Mouse (Mus musculus): ENCODE measurements at regions not wholly inside any gene's neighbourhood (a gene's known extent, or its start where the extent isn't known, plus 50 kb on each side); places are given as distances from the start of the nearest gene placed in this dataset.
"Not testable (repeated sequence)": the region's sequence is repeated elsewhere in the genome, so short reads cannot be mapped to it uniquely, and the experiment has no call there.

DNA sequence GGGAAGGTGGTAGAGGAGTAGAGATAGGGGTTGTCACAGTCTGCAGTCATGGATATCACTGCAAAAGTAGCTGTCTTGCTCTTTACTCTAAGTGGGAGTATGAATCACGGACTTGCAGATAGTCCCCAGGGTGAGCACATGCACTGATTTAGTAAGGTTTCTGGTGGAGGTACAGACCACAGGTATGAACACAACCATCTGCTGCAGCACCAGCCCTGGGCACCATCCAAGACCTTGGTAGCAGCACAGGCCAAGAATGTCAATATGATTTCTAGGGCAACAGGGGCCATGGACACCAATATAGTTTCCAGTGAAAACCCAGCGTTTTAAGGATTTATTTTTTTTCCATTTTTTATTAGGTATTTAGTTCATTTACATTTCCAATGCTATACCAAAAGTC is 913.7 kb upstream of the Kirrel3 start:
- intact Hi-C loops (cut with DNase I; ENCODE audit: low total_unique reads) = no loop called here
- DNase-seq = no peak

- intact Hi-C loops (cut with DNase I; ENCODE audit: low total_unique reads) = no loop called here
Observed at GRCm38 (mm10) chr9:33611511-33611910, 874.2 kb upstream of the Kirrel3 start.

DNA sequence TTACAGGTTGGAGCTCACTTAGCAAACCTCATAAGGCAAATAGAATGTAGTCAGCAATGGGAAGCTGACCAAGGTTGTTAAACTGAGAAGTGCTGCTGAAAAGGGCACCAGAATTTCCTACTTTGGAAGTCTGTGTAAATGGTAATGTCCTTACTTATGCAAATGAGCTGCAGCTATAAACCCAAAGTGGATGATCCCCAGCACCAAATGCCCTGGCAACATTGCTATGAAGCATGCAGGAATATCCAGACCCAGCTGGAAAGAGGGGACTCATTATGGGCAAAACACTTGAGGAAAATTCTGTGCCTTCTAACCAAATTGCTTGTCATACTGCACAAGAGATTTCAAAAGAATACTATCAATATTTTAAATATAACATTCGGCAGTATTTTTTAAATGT is 861.3 kb upstream of the Kirrel3 start:
- DNase-seq = no peak
- intact Hi-C loops (cut with DNase I; ENCODE audit: low total_unique reads) = no loop called here

More at GRCm38 (mm10) chr9:33611511-33611910, 874.2 kb upstream of the Kirrel3 start:
- DNase-seq = no peak

DNA sequence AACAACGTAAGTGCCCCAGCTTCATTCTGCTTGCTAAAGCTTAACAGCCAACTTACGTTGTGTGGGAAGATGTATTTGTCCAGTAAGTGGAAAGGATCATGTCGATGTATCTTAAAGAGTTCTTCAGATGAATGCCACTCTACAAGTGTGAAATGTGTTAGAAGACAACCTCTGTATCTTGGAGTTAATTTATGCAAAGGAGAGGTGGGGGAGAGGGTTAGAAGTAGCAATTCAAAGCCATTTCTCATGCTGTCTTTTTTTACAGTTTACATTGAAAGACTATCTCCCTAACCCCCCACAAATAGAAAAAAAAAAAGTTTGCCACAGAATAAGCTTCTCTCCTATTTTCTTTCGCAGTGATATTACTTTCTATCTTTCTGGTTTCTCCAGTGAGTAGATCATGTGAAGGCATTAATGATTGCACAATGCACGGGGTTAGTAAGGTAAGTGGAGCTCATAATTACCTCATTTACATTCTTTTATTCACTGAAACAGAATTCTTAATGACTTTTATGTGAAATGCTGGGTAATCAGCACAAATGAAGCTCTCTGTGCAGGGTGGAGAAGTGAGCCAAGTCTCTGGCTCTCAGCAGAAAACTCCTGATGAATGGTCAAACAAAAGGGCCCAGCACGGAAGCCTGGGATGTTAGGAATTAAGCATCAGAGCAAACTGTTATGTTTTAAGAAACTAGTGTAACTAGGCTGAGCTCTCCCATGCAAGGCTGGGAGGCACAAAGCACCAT is 855.8 kb upstream of the Kirrel3 start:
- intact Hi-C loops (cut with DNase I; ENCODE audit: low total_unique reads) = no loop called here
- no peak for DNase-seq

DNA sequence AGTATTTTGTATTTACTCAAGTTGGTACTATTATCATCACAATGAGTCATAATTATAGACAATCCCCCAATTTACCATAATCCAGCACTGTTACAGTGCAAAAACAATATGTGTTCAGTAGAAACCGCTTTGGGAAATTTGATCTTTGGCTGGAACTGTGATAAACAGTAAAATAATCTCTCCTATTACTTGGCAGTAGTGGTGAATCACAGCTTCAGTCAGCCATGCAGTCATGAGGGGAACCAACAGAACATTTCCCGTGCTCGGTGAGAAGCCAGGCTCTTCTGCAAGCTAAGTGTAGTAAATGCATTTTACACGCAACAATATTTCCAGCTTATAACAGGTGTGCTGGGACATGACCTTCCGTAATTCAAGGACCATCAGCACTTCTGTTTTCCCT is 822.7 kb upstream of the Kirrel3 start:
- DNase-seq = no peak
- intact Hi-C loops (cut with DNase I; ENCODE audit: low total_unique reads) = no loop called here

- DNase-seq = no peak
- intact Hi-C loops (cut with DNase I; ENCODE audit: low total_unique reads) = no loop called here
Observed at GRCm38 (mm10) chr9:33681129-33681528, 804.6 kb upstream of the Kirrel3 start.

- intact Hi-C loops (cut with DNase I; ENCODE audit: low total_unique reads) = no loop called here
Observed at GRCm38 (mm10) chr9:33691731-33692130, 794.0 kb upstream of the Kirrel3 start.

GRCm38 (mm10) chr9:33717614-33718013 is 768.1 kb upstream of the Kirrel3 start:
- intact Hi-C loops (cut with DNase I; ENCODE audit: low total_unique reads) = no loop called here

More at GRCm38 (mm10) chr9:33691731-33692130, 794.0 kb upstream of the Kirrel3 start:
- DNase-seq = no peak

GRCm38 (mm10) chr9:33724811-33725210 is 760.9 kb upstream of the Kirrel3 start:
- intact Hi-C loops (cut with DNase I; ENCODE audit: low total_unique reads) = no loop called here
- no peak for DNase-seq

More at GRCm38 (mm10) chr9:33717614-33718013, 768.1 kb upstream of the Kirrel3 start:
- no peak for DNase-seq

GRCm38 (mm10) chr9:33728058-33728457 is 757.6 kb upstream of the Kirrel3 start:
- intact Hi-C loops (cut with DNase I; ENCODE audit: low total_unique reads); DNase-seq: not testable (repeated sequence)

GRCm38 (mm10) chr9:33760701-33761100 is 725.0 kb upstream of the Kirrel3 start:
- intact Hi-C loops (cut with DNase I; ENCODE audit: low total_unique reads) = no loop called here
- DNase-seq = no peak

- intact Hi-C loops (cut with DNase I; ENCODE audit: low total_unique reads) = no loop called here
- no peak for DNase-seq
Observed at GRCm38 (mm10) chr9:33766235-33766634, 719.5 kb upstream of the Kirrel3 start.

DNA sequence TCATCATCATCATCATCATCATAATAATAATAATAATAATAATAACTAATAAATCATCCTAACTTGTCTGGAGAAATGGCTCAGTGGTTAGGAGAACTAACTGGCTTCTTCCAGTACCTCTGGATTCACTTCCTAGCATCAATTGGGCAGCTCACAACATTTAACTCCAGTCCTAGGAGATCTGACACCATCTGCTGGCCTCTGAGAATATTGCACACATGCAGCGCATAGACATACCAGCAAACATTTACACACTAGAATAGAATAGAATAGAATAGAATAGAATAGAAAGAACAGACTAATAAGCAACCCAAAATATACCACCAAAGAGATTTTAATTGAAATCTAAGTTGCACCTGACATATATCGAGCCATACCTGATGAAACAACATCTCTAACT is 715.9 kb upstream of the Kirrel3 start:
- DNase-seq = no peak
- intact Hi-C loops (cut with DNase I; ENCODE audit: low total_unique reads) = no loop called here

GRCm38 (mm10) chr9:33774178-33774577 is 711.5 kb upstream of the Kirrel3 start:
- intact Hi-C loops (cut with DNase I; ENCODE audit: low total_unique reads) = no loop called here
- DNase-seq = no peak

DNA sequence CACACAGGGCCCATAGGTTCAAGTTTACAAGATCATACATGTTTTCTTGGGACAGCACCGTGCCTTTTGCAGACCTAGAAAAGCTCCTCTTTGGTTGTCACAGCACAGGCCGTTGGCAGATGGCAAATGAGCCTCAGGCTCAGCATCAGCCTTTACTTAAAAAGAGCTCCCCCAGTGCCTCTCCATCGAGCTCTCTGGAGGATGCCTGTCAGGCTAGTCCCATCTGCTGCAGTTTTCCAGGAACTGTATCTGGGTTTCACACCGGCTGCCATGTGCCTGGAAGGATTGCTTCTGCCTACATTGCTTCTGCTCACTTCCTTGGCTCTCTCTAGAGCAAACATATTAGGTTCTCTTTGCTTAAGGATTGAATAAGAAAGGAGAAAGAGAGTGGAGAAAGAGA is 695.1 kb upstream of the Kirrel3 start:
- intact Hi-C loops (cut with DNase I; ENCODE audit: low total_unique reads) = no loop called here
- no peak for DNase-seq

- no peak for DNase-seq
- intact Hi-C loops (cut with DNase I; ENCODE audit: low total_unique reads) = no loop called here
Observed at GRCm38 (mm10) chr9:33800250-33800649, 685.4 kb upstream of the Kirrel3 start.

DNA sequence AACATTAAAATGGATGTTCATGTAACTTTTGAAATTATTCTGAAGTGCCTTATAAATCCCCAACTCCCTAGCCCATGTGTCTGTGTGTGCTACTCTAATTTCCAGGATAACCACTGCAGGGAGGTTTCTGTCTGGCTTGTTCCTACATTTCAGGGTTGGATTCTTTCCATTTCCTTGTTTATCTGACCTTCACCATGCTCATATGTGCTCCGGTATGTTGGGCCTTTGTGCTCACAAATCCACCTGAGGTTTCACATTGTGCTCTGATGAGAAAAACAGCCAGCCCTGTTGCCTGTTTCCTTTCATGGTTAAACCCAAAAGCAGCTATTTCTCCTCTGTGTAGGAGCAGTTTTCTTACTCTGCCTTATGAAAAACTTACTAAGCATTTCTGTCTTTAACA is 684.9 kb upstream of the Kirrel3 start:
- no peak for DNase-seq
- intact Hi-C loops (cut with DNase I; ENCODE audit: low total_unique reads) = no loop called here

DNA sequence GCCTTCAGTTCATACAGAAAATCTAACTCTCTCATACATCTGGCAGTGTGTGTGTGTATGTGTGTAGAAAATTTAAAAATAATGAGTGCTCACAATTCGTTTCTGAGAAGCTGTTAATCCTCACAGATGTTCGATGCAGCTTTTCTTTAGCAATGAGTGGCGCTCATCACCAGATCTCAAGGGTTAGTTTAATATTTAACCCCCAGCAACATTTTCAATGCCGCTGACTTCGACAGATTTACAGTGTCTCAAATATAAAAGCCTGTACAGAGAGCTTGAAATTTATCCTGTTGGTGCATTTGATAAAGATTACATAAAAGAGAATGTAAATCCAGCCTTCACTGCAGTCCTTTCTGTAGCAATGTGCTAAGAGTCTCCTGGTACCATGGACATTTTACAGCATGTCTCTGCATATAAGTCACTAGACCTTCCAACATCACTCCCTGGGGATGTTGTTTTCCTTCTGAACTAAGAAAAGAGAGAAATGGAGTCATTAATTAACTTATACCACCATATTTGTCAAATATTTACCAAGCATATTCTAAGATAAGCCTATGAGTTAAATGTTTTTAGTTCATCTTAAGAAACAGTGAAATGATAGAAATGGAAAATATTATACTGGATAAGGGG is 670.8 kb upstream of the Kirrel3 start:
- intact Hi-C loops (cut with DNase I; ENCODE audit: low total_unique reads) = no loop called here

GRCm38 (mm10) chr9:33822574-33823394 is 662.9 kb upstream of the Kirrel3 start:
- DNase-seq = no peak
- intact Hi-C loops (cut with DNase I; ENCODE audit: low total_unique reads) = no loop called here

More for the DNA sequence above, 670.8 kb upstream of the Kirrel3 start:
- no peak for DNase-seq

DNA sequence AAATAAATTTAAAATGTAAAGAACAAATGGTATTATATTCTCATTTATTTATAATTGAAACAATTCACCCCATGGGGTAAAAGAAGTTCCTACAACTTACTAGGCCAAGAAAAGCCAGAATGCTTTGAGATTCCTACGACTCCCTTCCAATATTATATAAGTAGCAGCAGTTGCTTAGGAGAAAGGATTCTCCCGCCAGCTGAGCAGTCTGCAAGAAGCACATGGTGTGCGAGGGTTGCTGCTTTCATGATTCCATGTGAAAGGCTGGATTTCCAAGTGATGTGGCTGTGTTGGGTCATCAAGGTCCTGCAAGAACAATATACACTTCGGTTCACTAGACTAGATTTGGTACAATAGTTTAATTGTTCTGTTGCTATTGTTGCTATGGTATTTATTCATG is 659.6 kb upstream of the Kirrel3 start:
- intact Hi-C loops (cut with DNase I; ENCODE audit: low total_unique reads) = no loop called here
- DNase-seq = no peak

All from gastrocnemius, postnatal 14 days (tissue).